Mouse (Mus musculus) naive thymus-derived CD4-positive, alpha-beta T cell, adult 2 months (primary cell): ENCODE measurements at regions not wholly inside any gene's neighbourhood (a gene's known extent, or its start where the extent isn't known, plus 50 kb on each side); places are given as distances from the start of the nearest gene placed in this dataset.
A peak's percentile ranks its signal among the peaks of the same experiment; 100 is the strongest.
"Not testable (repeated sequence)": the region's sequence is repeated elsewhere in the genome, so short reads cannot be mapped to it uniquely, and the experiment has no call there.

Experiments used
- DNase-seq: peaks from one replicate; pipeline ENCODE4 v3.0.0-alpha.2; 2011; ENCODE audit warnings: low read depth

DNA sequence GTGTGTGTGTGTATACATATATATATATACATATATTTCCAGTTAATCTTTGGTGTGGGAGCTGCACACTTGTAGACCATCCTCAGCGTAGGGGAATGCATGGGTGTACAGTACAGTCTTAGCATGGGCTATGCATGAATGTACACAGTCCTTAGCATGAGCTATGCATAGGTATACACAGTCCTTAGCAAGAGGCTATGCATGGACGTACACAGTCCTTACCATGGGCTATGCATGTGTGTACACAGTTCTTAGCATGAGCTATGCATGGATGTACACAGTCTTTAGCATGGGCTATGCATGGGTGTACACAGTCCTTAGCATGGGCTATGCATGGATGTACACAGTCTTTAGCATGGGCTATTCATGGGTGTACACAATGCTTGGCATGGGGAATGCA lies 70.5 kb downstream of the Rchy1 start:
- DNase-seq, result no peak

DNA sequence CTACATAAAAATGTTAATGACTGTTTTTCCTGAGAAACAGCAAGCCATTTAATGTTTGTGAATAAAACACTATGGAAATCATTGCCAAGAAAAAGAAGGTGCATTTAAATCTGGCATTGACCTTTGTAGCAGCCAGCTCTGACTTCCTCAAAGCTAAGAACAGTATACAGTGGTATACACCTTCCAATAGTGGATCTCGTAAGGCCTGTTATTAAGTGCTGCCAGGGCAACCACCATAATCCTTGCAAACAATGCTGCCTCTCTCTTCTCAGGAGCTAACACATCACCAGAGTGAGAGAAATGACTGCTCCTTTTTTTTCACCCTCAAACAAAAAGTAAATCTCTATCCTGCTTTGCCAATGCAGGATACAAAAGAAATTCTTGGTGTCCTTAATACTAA lies 81.1 kb downstream of the Rchy1 start:
- DNase-seq, result no peak

DNA sequence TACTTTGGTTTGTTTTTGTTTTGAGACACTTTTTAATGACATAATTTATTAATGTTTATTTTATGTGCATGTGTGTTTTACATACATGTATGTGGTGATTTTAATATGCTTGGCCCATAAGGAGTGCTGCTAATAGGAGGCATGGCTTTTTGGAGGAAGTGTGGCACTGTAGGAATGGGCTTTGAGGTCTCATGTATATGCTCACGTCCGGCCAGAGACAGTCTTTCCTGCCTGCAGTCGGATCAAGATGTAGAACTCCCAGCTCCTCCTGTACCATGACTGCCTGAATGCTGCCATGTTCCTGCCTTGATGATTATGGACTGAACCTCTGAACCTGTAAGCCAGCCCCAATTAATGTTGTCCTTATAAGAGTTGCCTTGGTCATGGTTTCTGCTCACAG lies 82.6 kb downstream of the Rchy1 start:
- DNase-seq, result no peak

DNA sequence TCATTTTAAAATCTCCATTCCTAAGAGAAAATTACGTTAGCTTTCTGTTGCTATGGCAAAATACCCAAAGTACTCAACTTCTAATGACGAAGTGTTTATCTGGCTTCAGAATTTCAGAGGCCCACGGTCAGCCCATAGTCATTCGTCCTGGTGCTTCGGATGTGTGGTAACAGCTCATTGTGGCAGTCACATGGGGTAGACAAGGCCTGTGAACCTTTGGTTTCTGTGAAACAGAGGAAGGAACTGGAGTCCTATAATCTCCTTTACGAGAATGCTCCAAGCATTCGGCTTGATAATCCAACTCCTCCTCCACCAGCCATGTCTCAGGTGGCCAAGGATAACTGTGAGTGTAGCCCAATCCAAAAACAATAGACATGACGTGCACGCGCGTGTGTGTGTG lies 84.2 kb downstream of the Rchy1 start:
- no peak for DNase-seq

DNA sequence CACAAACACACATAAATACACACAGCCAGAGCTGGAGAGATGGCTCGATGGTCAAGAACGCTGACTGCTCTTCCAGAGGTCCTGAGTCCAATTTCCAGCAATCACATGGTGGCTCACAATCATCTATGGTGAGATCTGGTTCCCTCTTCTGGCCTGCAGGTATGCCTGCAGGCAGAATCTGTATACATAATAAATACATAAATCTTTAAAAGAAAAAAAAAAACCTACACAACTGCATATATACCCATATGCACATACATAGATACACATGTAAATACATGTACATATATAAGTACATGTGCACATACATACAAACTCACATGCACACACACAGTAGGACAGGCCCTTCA lies 86.2 kb downstream of the Rchy1 start:
- no peak for DNase-seq

DNA sequence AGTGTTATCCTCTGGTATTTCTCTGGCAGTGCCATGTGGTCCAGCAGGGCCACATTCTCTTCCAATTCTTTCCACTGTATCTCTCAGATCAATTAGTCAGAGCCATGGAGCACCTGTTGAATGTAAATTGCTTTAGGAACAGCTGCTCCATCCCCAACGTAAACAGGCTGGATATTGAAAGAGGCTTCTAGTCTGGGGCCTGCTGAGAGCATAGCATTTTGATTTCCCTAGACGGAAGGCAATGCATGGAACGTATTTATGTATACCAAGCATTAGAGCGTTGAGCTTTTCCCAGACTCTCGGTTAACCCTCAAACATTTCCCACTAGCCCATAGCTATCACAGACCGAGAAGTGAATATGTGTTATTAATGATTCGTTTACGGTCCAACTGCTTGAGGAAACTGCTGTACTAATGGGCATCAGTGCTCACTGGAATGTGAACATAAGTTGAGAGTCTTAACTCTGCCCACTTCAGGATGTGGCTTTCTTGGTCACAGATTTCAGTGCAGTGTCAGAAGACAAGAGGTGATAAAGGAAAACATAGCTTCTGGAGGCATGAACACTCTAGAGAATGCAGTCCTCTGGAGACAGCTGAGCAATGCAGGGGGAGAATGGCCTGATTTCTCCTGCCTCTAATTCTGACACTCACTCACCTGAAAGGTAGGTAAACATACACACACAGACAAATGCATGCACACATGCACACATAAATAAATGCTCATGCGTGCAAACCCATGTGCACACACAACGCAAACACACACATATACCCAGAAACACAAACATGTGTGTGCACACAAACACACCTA lies 86.8 kb downstream of the Rchy1 start:
- no peak for DNase-seq

DNA sequence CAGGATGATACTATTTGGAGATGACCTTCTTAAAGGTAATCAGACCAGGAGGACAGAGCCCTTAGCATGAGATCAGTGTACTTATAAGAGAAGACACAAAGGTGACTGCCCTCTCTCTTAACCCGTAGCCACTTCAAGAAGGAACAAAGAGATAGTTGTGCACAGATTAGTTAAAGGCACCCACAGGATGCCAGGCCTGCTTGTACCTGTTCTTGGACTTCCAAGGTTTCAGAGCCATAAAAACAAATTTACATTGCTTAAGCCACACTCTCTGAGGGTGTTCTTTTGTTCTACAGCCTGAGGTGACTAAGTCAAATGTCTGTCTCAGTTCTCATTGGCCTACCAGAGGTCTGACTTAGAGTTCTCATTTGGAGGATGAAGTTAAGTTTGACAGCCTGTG lies 90.1 kb downstream of the Rchy1 start:
- DNase-seq, result no peak

DNA sequence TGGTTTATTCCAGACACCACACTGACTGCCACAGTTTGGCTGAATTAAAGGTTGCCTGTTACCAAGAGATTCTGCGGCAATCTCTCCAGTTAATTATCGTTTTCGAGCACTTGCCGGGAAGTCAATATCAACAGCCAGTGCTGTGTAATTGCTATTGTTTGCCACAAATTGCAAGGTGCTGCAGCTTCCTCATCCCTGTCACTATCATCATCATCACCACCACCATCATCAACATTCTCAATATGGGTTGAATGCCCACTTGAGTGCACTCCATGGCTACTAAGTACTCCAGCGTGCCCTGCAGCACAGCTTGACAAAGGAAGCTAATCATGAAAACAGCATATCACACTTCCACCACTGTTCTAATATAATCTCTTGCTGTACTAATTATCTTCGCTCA lies 93.1 kb downstream of the Rchy1 start:
- DNase-seq, result no peak

DNA sequence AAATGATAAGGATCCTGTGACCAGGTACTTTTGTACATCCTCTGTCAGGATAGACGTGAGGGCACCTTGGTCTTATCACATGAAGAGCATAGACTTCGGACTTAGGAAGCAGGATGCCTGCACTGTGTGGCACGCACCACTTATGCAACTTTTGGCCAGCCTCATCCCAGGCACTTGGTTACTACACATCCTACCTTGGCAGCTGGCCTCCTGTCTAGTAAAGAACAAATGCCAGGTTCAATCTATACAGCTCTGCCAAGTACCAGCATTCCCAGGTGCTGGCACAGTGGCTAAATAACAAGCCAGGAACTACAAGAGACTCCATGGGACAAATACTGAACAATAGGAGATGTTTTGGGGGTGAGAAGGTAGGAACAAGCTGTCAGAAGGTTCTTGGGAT lies 96.7 kb downstream of the Rchy1 start:
- DNase-seq, result no peak

DNA sequence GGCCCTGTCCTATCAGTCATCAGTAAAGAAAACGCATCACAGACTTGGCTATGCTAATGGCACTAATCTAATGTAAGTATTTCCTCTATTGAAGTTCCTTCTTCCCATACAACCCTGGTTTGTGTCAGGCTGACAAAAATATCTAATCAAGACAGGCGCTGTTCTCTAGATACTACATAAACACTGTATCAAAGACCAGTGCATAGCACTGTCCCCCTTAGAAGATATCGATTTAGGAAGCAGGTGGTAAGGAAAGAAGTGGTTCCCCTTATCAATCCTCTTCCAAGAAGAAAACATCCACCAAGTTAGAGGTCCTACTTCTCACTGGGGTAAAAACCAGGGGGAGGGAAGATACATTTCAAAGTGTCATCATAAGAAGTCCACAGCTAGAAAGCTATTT lies 97.5 kb downstream of the Rchy1 start:
- DNase-seq, result no peak

DNA sequence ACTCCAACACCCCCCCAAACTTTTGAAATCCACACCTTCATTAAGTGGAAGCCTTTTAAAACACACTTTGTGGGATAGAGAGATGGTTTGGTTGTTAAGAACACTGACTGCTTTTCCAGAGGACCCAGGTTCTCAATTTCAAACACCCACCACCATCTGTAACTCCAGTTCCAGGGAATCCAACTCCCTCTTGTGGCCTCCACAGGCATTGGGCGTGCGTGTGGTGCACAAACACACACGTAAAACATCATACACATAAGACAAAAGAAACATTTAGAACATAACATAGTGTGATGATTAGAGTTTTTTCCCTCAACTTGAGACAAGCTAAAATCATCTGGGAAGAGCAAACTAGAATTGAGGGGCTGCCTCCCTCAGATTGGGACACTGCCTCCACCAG lies 100.0 kb downstream of the Rchy1 start:
- DNase-seq, result no peak

DNA sequence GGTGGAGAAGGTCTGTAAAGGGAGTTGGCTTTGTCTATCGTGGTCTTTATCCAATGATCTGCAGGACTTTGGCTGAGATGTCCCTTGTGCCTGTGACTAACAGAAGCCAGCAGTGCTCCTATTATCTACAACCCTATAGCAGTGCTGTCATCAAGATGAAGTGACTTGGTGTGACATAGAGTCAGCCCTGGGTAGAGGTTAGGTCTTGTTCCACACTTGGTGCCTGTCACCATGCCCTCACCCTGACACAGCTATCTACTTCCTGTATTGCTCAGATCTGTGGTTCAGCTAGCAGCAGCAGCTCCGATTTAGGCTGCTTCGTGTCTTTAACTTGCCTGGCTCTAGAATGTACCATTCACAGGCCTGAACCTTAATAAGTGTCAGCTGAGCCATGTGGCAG lies 100.6 kb downstream of the Rchy1 start:
- DNase-seq, result peak; percentile 3

DNA sequence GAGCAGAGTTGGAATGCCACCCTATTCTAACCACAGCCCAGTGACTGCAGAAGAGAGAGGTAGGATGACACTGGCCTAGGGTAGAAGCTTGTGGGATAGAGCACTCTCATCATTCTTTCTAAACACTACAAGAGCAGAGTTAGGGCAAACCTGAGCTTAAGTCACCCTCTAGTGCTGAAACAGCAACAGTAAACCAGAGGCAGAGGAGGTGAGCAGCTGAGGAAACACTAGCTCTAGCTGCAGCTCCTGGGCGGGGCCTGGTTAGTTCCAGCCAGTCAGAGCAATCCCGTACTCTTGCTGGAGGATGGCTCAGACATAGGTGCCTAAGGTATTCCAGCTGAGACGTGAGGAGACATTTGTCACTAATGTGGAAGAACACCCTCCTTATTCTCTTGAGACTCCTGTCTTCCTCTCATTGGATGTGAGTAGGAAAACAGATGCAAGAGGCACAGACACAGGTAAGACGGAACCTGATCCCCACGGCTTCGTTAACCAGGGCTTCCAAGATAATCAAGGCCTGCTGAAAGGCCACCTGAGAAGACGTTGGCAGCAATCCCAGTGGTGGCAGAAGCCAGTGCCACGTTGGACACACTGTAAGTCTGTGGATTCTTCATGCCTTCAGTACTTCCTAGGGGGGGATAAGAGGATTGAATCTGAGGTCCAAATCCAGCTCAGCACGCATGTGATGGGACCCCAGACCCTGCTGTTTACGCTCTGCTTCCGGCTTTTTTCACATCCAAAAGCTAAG lies 101.3 kb downstream of the Rchy1 start:
- DNase-seq, result peak; percentile 4

DNA sequence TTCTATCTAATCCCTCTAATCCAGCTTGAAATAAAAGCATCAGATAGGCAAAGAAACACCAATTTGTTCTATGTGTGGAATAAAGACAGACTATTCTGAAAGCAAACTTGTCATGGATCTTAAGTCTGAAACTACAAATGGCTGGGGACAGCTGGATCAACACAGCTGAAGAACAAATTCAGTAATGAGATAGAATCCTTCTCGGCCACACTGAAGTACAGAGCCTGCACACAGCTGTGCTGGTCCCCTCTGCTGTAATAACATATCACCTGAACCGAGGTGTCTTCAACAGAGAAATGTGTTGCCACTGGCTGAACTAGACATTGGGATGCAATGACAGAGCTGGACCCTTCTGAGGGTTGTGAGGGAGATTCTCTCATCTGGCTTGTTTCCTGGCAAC lies 102.4 kb downstream of the Rchy1 start:
- no peak for DNase-seq

DNA sequence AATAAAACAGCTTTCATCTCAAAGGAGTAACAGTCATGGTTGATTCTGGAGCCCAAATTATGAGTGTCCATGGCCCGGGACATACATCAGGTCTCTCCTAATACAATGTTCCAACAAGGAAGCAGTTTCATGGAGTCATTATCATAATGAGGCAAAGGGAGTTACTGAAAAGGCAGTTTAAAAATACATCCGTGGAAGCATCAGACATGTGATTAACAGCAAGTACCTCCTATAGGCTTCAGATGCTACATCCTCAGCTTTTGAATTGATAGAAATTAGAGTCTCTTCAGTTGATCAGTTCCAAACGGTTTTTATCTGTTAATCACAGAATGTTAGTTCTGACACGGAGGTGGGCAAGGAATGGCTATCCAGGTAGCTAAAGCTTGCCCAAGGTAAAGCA lies 110.5 kb downstream of the Rchy1 start:
- no peak for DNase-seq

DNA sequence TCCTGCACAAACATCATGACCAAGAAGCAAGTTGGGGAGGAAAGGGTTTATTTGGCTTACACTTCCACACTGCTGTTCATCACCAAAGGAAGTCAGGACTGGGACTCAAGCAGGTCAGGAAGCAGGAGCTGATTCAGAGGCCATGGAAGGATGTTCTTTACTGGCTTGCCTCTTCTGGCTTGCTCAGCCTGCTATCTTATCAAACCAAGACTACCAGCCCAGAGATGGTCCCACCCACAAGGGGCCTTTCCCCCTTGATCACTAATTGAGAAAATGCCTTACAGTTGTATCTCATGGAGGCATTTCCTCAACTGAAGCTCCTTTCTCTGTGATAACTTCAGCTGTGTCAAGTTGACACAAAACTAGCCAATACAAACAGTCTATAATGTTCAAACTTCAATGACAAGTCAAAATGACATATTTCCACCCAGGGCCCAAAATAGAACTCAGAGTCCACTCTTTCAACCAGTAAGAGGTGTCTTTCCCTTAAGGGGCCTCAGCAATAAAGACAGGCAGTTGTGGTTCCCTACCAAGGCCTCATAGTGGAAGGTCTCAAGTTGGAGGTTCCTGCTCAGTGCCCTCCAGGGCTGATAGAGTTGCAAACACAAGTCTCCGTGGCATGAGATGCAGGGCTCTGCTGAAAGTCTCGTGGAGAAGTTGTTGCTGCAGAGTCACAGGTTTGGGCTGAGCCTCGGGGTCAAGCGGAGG lies 111.9 kb downstream of the Rchy1 start:
- not testable (repeated sequence) for DNase-seq

DNA sequence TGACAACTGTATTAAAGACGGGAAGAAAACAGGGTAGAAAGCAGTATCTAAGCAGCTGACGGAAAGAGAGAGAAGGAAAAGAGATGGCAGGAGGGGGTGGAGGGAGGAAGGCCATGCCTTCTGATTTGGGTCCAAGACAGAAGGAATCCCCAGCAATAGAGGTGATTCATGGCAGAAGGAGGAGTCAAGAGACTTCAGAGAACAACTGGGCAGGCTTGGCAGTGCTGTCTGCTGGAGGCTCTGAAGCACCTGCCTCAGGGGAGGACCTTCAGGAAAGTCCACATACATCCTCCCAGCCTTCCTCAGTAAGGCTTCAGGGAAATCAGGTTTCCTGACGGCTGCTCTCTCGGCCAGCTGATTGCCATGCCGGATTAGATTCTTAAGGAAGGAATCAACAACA lies 112.4 kb downstream of the Rchy1 start:
- DNase-seq, result no peak

DNA sequence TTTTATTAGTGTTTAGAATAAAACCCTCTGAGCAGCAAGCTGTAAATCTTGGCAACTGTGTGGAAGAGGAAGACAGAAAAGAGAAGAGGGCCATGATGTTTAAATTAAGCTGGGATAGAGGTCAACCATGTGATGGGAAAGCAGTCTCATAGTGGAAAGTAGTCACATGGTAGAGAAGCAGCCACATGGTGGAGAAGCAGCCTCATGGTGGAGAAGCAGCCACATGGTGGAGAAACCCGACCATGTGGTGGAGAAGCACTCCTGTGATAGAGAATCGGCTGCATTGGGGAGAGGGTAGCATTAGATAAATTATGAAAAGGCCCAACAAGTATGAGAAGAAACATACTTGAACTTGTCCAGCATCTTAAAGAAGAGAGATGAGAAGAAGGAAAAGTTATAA lies 113.3 kb downstream of the Rchy1 start:
- DNase-seq, result no peak

DNA sequence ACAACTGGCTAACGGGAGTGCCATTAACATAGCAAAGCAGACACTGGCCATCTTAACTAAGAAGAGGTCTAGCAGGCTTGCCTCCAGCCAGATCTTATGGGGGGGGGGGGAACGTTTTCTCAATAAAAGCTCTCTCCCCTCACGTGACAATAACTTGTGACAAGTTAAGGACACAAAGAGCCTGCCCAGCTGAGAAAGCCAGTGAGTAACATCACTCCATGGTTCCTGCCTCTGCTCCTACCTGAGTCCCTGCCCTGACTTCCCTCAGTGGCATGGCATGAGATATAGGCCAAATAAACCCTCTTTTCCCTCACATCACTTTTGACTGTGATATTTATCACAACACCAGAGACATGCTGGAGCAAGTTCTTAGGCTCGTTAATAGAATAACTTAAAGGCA lies 113.8 kb downstream of the Rchy1 start:
- DNase-seq, result no peak

DNA sequence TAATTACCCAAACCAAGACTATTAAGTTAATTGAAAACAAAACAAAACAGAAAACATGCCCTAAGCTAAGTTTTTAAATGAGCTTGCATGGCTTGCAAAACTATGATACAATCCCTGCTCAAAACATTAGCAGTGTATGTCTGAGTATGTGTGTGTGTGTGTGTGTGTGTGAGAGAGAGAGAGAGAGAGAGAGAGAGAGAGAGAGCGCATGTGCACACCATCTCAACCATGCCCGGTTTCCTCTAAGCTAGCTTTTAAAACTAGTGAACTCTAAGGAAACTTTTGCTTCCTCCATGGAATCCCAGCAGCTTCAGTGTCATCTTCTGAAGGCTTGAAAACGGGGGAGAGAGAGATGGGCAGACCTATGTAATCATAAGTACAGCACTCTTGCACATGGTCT lies 114.3 kb downstream of the Rchy1 start:
- no peak for DNase-seq

DNA sequence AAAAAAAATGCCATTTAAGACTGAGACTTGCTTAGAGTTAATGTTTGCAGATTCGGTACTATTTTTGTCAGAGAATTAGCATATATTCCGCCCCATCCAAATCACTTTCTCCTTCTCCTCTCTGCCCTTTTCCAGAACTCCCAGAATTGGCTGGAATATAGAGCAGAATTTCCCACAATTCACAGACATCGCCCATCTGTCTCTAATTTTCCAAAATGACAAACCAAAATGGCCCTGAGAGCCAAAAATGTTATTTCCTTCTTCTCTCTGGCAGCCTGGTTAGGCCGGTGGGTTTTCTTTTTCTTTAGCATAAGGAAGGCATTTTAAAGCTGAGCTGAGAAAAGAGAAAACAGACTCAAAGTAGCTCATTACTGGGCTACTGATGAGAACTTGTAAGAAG lies 119.8 kb downstream of the Rchy1 start:
- no peak for DNase-seq

DNA sequence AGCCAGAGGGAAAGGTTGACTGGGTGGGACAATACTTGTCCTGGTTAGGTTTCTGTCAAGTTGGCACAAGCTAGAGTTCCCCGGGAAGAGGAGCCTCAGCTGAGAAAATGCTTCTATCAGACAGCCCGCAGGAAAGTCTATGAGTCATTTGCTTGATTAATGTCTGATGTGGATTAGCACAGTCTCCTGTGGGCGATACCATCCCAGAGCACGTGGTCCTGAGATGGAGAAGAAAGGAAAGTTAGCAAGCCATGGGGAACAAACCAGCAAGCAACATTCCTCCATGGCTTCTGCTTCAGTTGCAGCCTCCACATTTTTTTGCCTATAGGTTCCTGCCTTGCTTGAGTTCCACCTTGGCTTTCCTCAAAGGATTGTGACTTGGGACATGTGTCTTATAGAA lies 121.8 kb downstream of the Rchy1 start:
- DNase-seq, result no peak

DNA sequence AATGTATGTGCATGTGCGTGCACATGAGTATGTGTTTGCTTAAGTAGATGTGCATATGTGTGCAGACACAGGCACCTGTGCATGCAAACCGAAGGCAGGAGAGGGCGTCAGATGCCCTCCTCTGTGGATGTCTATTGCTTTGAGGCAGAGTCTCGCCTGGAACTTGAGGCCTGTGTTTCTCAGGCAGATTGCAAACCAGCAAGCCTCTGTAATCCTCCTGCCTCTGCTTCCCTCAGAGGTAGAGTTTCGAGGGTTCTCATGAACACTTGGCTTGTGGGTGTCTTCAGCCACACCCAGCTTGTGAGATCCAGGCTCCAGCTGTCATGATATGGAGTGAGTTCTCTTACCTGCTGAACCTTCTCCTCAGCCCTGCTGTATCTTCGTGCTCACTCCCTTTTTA lies 134.4 kb downstream of the Rchy1 start:
- DNase-seq, result no peak
